Mouse (Mus musculus): ENCODE measurements around the gene Prr18. TPM values are rescaled to one million over a fixed set of nuclear protein-coding genes. Genes with fewer than 3 reads are reported as not detected.

Prr18 gene
- total and polyA plus RNA-seq, 3 experiments = 0.07 to 0.23 (median 0.13) TPM

- Histone ChIP-seq H3K79me2 (replicated peaks; ENCODE audit: control insufficient read depth, insufficient read depth, low read length) (no peaks in the 10 kb centered on the region), H3K9ac (ENCODE audit: low read depth, low read length) (no peak overlapping the region), H3K4me3 (no peak overlapping the region), H3K4me1 (ENCODE audit: control insufficient read depth, insufficient read depth, low read length) (no peaks in the 10 kb centered on the region), H3K36me3 (ENCODE audit: control insufficient read depth, insufficient read depth, low read length) (no peaks in the 10 kb centered on the region), H3K27ac (no peak overlapping the region), H3K27me3 (ENCODE audit: control insufficient read depth, insufficient read depth, low read length) (peaks cover 9% of the 10 kb centered on the region)
- no peak for TF ChIP-seq CTCF (IDR thresholded peaks at IDR 0.05)
- no peak for TF ChIP-seq EP300 (IDR thresholded peaks at IDR 0.05; ENCODE audit: insufficient read depth, low read depth, low read length)
- TF ChIP-seq POLR2A (IDR thresholded peaks at IDR 0.05; ENCODE audit: insufficient read depth, low read depth, low read length) = no peak
- intact Hi-C loops (cut with DNase I) = loop anchor here (2.0 kb wide), 1 partner anchor 72 kb away; no protein-coding TSS in a partner anchor
- no peak for DNase-seq
- 2% methylated on average over 28 of the region's 28 CpGs for WGBS
These were observed 51.9 kb downstream of the Prr18 start for GRCm38 (mm10) chr17:8388990-8389789.

DNA sequence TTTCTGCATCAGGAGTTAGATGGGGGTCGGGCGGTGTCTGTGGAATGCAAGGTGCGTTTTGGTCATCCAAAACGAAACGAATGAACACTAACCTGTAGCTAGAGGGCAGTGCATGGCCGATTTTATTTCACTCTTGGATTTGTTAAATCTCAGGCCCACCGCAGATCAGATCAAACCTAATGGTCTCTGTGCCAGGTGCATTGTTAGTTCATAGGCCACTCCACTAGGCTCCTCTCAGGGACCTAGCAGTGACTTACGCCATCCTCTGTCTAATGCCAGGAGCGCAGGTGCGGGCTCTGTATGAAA, 52.5 kb downstream of the Prr18 start:
- H3K4me3 ChIP-seq = no peak overlapping the region
- intact Hi-C loops (cut with DNase I) = loop anchor here (2.0 kb wide), 1 partner anchor 71 kb away; no protein-coding TSS in a partner anchor
- DNase-seq = no peak
- no peak overlapping the region for H3K27ac ChIP-seq
- H3K27me3 ChIP-seq (ENCODE audit: control insufficient read depth, insufficient read depth, low read length) = peaks cover 9% of the 10 kb centered on the region
- WGBS = 11% methylated on average over 10 of the region's 10 CpGs
- no peaks in the 10 kb centered on the region for H3K4me1 ChIP-seq (ENCODE audit: control insufficient read depth, insufficient read depth, low read length)
- H3K36me3 ChIP-seq (ENCODE audit: control insufficient read depth, insufficient read depth, low read length) = no peaks in the 10 kb centered on the region
- H3K79me2 ChIP-seq (replicated peaks; ENCODE audit: control insufficient read depth, insufficient read depth, low read length) = no peaks in the 10 kb centered on the region
- TF ChIP-seq EP300 (IDR thresholded peaks at IDR 0.05; ENCODE audit: insufficient read depth, low read depth, low read length) (no peak), CTCF (IDR thresholded peaks at IDR 0.05) (peak; percentile 29)
- H3K9ac ChIP-seq (ENCODE audit: low read depth, low read length) = no peak overlapping the region

- Histone ChIP-seq H3K27me3 (ENCODE audit: control insufficient read depth, insufficient read depth, low read length) (peaks cover 9% of the 10 kb centered on the region), H3K27ac (no peak overlapping the region), H3K9ac (ENCODE audit: low read depth, low read length) (no peak overlapping the region), H3K4me1 (ENCODE audit: control insufficient read depth, insufficient read depth, low read length) (no peaks in the 10 kb centered on the region), H3K79me2 (replicated peaks; ENCODE audit: control insufficient read depth, insufficient read depth, low read length) (no peaks in the 10 kb centered on the region), H3K4me3 (no peak overlapping the region), H3K36me3 (ENCODE audit: control insufficient read depth, insufficient read depth, low read length) (no peaks in the 10 kb centered on the region)
- intact Hi-C loops (cut with DNase I) = no loop called here
- no peak for DNase-seq
- 55% methylated on average over 4 of the region's 4 CpGs for WGBS
- TF ChIP-seq EP300 (IDR thresholded peaks at IDR 0.05; ENCODE audit: insufficient read depth, low read depth, low read length) (no peak), CTCF (IDR thresholded peaks at IDR 0.05) (no peak), POLR2A (IDR thresholded peaks at IDR 0.05; ENCODE audit: insufficient read depth, low read depth, low read length) (no peak)
These were observed 53.2 kb downstream of the Prr18 start for GRCm38 (mm10) chr17:8390487-8390886.

Other genes starting within 250 kb of the Prr18 start
- not detected for gene Gm49673, start 189.7 kb upstream of the Prr18 start, total RNA-seq (2021)
- 0.20 TPM in 1 of 2 replicates, not detected in the other for gene Gm49673, start 189.7 kb upstream of the Prr18 start, polyA plus RNA-seq (2012; rRNA removed)
- 10 to 100 TPM; 22.1 to 28.9 TPM for gene Rnaset2a, start 189.4 kb upstream of the Prr18 start, total RNA-seq (2021)
- 44.9 and 46.0 TPM in 2 replicates for gene Rnaset2a, start 189.4 kb upstream of the Prr18 start, polyA plus RNA-seq (2012; rRNA removed)
- gene Fgfr1op, start 172.0 kb upstream of the Prr18 start, total RNA-seq (2021) = 10 to 100 TPM; 15.7 to 15.8 TPM
- gene Fgfr1op, start 172.0 kb upstream of the Prr18 start, polyA plus RNA-seq (2012; rRNA removed) = 3.0 and 6.7 TPM in 2 replicates
- gene Ccr6, start 101.4 kb upstream of the Prr18 start, total RNA-seq (2021) = not detected
- gene Ccr6, start 101.4 kb upstream of the Prr18 start, polyA plus RNA-seq (2012; rRNA removed) = 0.56 and 0.62 TPM in 2 replicates
- gene Mpc1, start 54.6 kb upstream of the Prr18 start, total RNA-seq (2021) = 100 to 1,000 TPM; 699 to 921 TPM
- 643 and 921 TPM in 2 replicates for gene Mpc1, start 54.6 kb upstream of the Prr18 start, polyA plus RNA-seq (2012; rRNA removed)
- gene Sft2d1, start 26.4 kb upstream of the Prr18 start, total RNA-seq (2021) = 10 to 100 TPM; 13.3 to 17.6 TPM
- 32.2 and 34.2 TPM in 2 replicates for gene Sft2d1, start 26.4 kb upstream of the Prr18 start, polyA plus RNA-seq (2012; rRNA removed)
- under 1 TPM; 0.36 to 0.47 TPM for gene T2, start 18.5 kb downstream of the Prr18 start, total RNA-seq (2021)
- gene T2, start 18.5 kb downstream of the Prr18 start, polyA plus RNA-seq (2012; rRNA removed) = 1.1 and 1.4 TPM in 2 replicates
- gene T, start 97.0 kb downstream of the Prr18 start, total RNA-seq (2021) = not detected
- not detected in 2 replicates for gene T, start 97.0 kb downstream of the Prr18 start, polyA plus RNA-seq (2012; rRNA removed)
- gene Pde10a, start 187.9 kb downstream of the Prr18 start, total RNA-seq (2021) = 1 to 10 TPM; 1.9 to 2.2 TPM
- 1.4 and 2.3 TPM in 2 replicates for gene Pde10a, start 187.9 kb downstream of the Prr18 start, polyA plus RNA-seq (2012; rRNA removed)
- gene Gm17087, start 229.5 kb downstream of the Prr18 start, total RNA-seq (2021) = not detected
- gene Gm17087, start 229.5 kb downstream of the Prr18 start, polyA plus RNA-seq (2012; rRNA removed) = not detected in 2 replicates